Mouse (Mus musculus): ENCODE results near the gene 1700025G04Rik. TPM values are rescaled to one million over a fixed set of nuclear protein-coding genes. Genes with fewer than 3 reads are reported as not detected.

1700025G04Rik gene
- polyA plus RNA-seq, 1 experiment from 2014 or later: 29.3 TPM

- Histone ChIP-seq H3K9ac (replicated peaks; ENCODE audit: low read length) (no peak overlapping the region), H3K4me2 (ENCODE audit: low read depth, low read length) (no peak overlapping the region), H3K36me3 (replicated peaks; ENCODE audit: control insufficient read depth, insufficient read depth, low read depth, low read length) (no peaks in the 10 kb centered on the region), H3K4me1 (ENCODE audit: control insufficient read depth, insufficient read depth, low read length) (no peaks in the 10 kb centered on the region), H3K27ac (replicated peaks; ENCODE audit: low read depth, low read length) (no peak overlapping the region), H3K9me3 (replicated peaks; ENCODE audit: control insufficient read depth, low read length) (no peaks in the 10 kb centered on the region), H3K4me3 (ENCODE audit: low read depth, low read length) (no peak overlapping the region), H3K27me3 (ENCODE audit: control insufficient read depth, insufficient read depth, low read length) (no peaks in the 10 kb centered on the region)
- DNase-seq (ENCODE audit: low spot score) (no peak), ATAC-seq (replicated peaks; ENCODE audit: insufficient number of reproducible peaks, low FRiP score, low TSS enrichment, low read depth) (no peak)
- 88% methylated on average over 8 of the region's 8 CpGs for WGBS
Observed at GRCm38 (mm10) chr1:151988066-151988465, 101.9 kb downstream of the 1700025G04Rik start.

- DNase-seq (ENCODE audit: low spot score): no peak
- no peak overlapping the region for H3K9ac ChIP-seq (replicated peaks; ENCODE audit: low read length)
- H3K4me3 ChIP-seq (ENCODE audit: low read depth, low read length): no peak overlapping the region
- H3K4me1 ChIP-seq (ENCODE audit: control insufficient read depth, insufficient read depth, low read length): no peaks in the 10 kb centered on the region
- no peak for ATAC-seq (replicated peaks; ENCODE audit: insufficient number of reproducible peaks, low FRiP score, low TSS enrichment, low read depth)
- 78% methylated on average over 11 of the region's 11 CpGs for WGBS
- H3K27me3 ChIP-seq (ENCODE audit: control insufficient read depth, insufficient read depth, low read length): no peaks in the 10 kb centered on the region
- no peaks in the 10 kb centered on the region for H3K9me3 ChIP-seq (replicated peaks; ENCODE audit: control insufficient read depth, low read length)
- H3K36me3 ChIP-seq (replicated peaks; ENCODE audit: control insufficient read depth, insufficient read depth, low read depth, low read length): no peaks in the 10 kb centered on the region
- H3K4me2 ChIP-seq (ENCODE audit: low read depth, low read length): no peak overlapping the region
- H3K27ac ChIP-seq (replicated peaks; ENCODE audit: low read depth, low read length): no peak overlapping the region
Observed at GRCm38 (mm10) chr1:151986024-151986778, 103.7 kb downstream of the 1700025G04Rik start.

GRCm38 (mm10) chr1:151985056-151985455 lies 104.9 kb downstream of the 1700025G04Rik start:
- no peaks in the 10 kb centered on the region for H3K27me3 ChIP-seq (ENCODE audit: control insufficient read depth, insufficient read depth, low read length)
- H3K9me3 ChIP-seq (replicated peaks; ENCODE audit: control insufficient read depth, low read length): no peaks in the 10 kb centered on the region
- no peaks in the 10 kb centered on the region for H3K4me1 ChIP-seq (ENCODE audit: control insufficient read depth, insufficient read depth, low read length)
- no peak overlapping the region for H3K27ac ChIP-seq (replicated peaks; ENCODE audit: low read depth, low read length)
- 87% methylated on average over 1 of the region's 1 CpGs for WGBS
- no peaks in the 10 kb centered on the region for H3K36me3 ChIP-seq (replicated peaks; ENCODE audit: control insufficient read depth, insufficient read depth, low read depth, low read length)
- no peak overlapping the region for H3K9ac ChIP-seq (replicated peaks; ENCODE audit: low read length)
- no peak overlapping the region for H3K4me3 ChIP-seq (ENCODE audit: low read depth, low read length)
- ATAC-seq (replicated peaks; ENCODE audit: insufficient number of reproducible peaks, low FRiP score, low TSS enrichment, low read depth) (no peak), DNase-seq (ENCODE audit: low spot score) (no peak)
- H3K4me2 ChIP-seq (ENCODE audit: low read depth, low read length): no peak overlapping the region

- Histone ChIP-seq H3K9me3 (replicated peaks; ENCODE audit: control insufficient read depth, low read length) (no peaks in the 10 kb centered on the region), H3K9ac (replicated peaks; ENCODE audit: low read length) (no peak overlapping the region), H3K4me2 (ENCODE audit: low read depth, low read length) (no peak overlapping the region), H3K27me3 (ENCODE audit: control insufficient read depth, insufficient read depth, low read length) (no peaks in the 10 kb centered on the region), H3K27ac (replicated peaks; ENCODE audit: low read depth, low read length) (no peak overlapping the region), H3K4me1 (ENCODE audit: control insufficient read depth, insufficient read depth, low read length) (no peaks in the 10 kb centered on the region), H3K4me3 (ENCODE audit: low read depth, low read length) (no peak overlapping the region), H3K36me3 (replicated peaks; ENCODE audit: control insufficient read depth, insufficient read depth, low read depth, low read length) (no peaks in the 10 kb centered on the region)
- 54% methylated on average over 4 of the region's 4 CpGs for WGBS
- DNase-seq (ENCODE audit: low spot score): no peak
- ATAC-seq (replicated peaks; ENCODE audit: insufficient number of reproducible peaks, low FRiP score, low TSS enrichment, low read depth): no peak
Observed at GRCm38 (mm10) chr1:151983991-151984390, 105.9 kb downstream of the 1700025G04Rik start.

GRCm38 (mm10) chr1:151980498-151980897 lies 109.4 kb downstream of the 1700025G04Rik start:
- no peaks in the 10 kb centered on the region for H3K27me3 ChIP-seq (ENCODE audit: control insufficient read depth, insufficient read depth, low read length)
- H3K4me2 ChIP-seq (ENCODE audit: low read depth, low read length): no peak overlapping the region
- no peaks in the 10 kb centered on the region for H3K9me3 ChIP-seq (replicated peaks; ENCODE audit: control insufficient read depth, low read length)
- H3K36me3 ChIP-seq (replicated peaks; ENCODE audit: control insufficient read depth, insufficient read depth, low read depth, low read length): no peaks in the 10 kb centered on the region
- H3K4me3 ChIP-seq (ENCODE audit: low read depth, low read length): no peak overlapping the region
- H3K27ac ChIP-seq (replicated peaks; ENCODE audit: low read depth, low read length): no peak overlapping the region
- H3K4me1 ChIP-seq (ENCODE audit: control insufficient read depth, insufficient read depth, low read length): no peaks in the 10 kb centered on the region
- ATAC-seq (replicated peaks; ENCODE audit: insufficient number of reproducible peaks, low FRiP score, low TSS enrichment, low read depth) (no peak), DNase-seq (ENCODE audit: low spot score) (no peak)
- no peak overlapping the region for H3K9ac ChIP-seq (replicated peaks; ENCODE audit: low read length)
- 84% methylated on average over 7 of the region's 7 CpGs for WGBS

GRCm38 (mm10) chr1:151979803-151980456 lies 110.0 kb downstream of the 1700025G04Rik start:
- no peaks in the 10 kb centered on the region for H3K36me3 ChIP-seq (replicated peaks; ENCODE audit: control insufficient read depth, insufficient read depth, low read depth, low read length)
- no peak overlapping the region for H3K4me2 ChIP-seq (ENCODE audit: low read depth, low read length)
- H3K4me1 ChIP-seq (ENCODE audit: control insufficient read depth, insufficient read depth, low read length): no peaks in the 10 kb centered on the region
- no peak overlapping the region for H3K4me3 ChIP-seq (ENCODE audit: low read depth, low read length)
- H3K9me3 ChIP-seq (replicated peaks; ENCODE audit: control insufficient read depth, low read length): no peaks in the 10 kb centered on the region
- DNase-seq (ENCODE audit: low spot score): no peak
- WGBS: 81% methylated on average over 13 of the region's 13 CpGs
- no peaks in the 10 kb centered on the region for H3K27me3 ChIP-seq (ENCODE audit: control insufficient read depth, insufficient read depth, low read length)
- H3K27ac ChIP-seq (replicated peaks; ENCODE audit: low read depth, low read length): no peak overlapping the region
- H3K9ac ChIP-seq (replicated peaks; ENCODE audit: low read length): no peak overlapping the region
- ATAC-seq (replicated peaks; ENCODE audit: insufficient number of reproducible peaks, low FRiP score, low TSS enrichment, low read depth): no peak

- Histone ChIP-seq H3K36me3 (replicated peaks; ENCODE audit: control insufficient read depth, insufficient read depth, low read depth, low read length) (no peaks in the 10 kb centered on the region), H3K9ac (replicated peaks; ENCODE audit: low read length) (no peak overlapping the region), H3K9me3 (replicated peaks; ENCODE audit: control insufficient read depth, low read length) (no peaks in the 10 kb centered on the region), H3K4me3 (ENCODE audit: low read depth, low read length) (no peak overlapping the region), H3K27me3 (ENCODE audit: control insufficient read depth, insufficient read depth, low read length) (no peaks in the 10 kb centered on the region), H3K4me2 (ENCODE audit: low read depth, low read length) (no peak overlapping the region), H3K27ac (replicated peaks; ENCODE audit: low read depth, low read length) (no peak overlapping the region), H3K4me1 (ENCODE audit: control insufficient read depth, insufficient read depth, low read length) (no peaks in the 10 kb centered on the region)
- WGBS: 82% methylated on average over 15 of the region's 15 CpGs
- no peak for ATAC-seq (replicated peaks; ENCODE audit: insufficient number of reproducible peaks, low FRiP score, low TSS enrichment, low read depth)
- no peak for DNase-seq (ENCODE audit: low spot score)
Observed at GRCm38 (mm10) chr1:151978751-151979150, 111.2 kb downstream of the 1700025G04Rik start.

- Histone ChIP-seq H3K9ac (replicated peaks; ENCODE audit: low read length) (no peak overlapping the region), H3K4me3 (ENCODE audit: low read depth, low read length) (no peak overlapping the region), H3K27ac (replicated peaks; ENCODE audit: low read depth, low read length) (no peak overlapping the region), H3K27me3 (ENCODE audit: control insufficient read depth, insufficient read depth, low read length) (no peaks in the 10 kb centered on the region), H3K9me3 (replicated peaks; ENCODE audit: control insufficient read depth, low read length) (no peaks in the 10 kb centered on the region), H3K36me3 (replicated peaks; ENCODE audit: control insufficient read depth, insufficient read depth, low read depth, low read length) (no peaks in the 10 kb centered on the region), H3K4me1 (ENCODE audit: control insufficient read depth, insufficient read depth, low read length) (no peaks in the 10 kb centered on the region), H3K4me2 (ENCODE audit: low read depth, low read length) (no peak overlapping the region)
- DNase-seq (ENCODE audit: low spot score): peak; percentile 33
- 46% methylated on average over 5 of the region's 5 CpGs for WGBS
- ATAC-seq (replicated peaks; ENCODE audit: insufficient number of reproducible peaks, low FRiP score, low TSS enrichment, low read depth): 0 out of 2 replicates have a peak, but pooled peaks have one; percentile 65
Observed at GRCm38 (mm10) chr1:151977596-151977995, 112.3 kb downstream of the 1700025G04Rik start.

Measured in embryonic facial prominence, embryonic 11.5 days (tissue).